Mouse (Mus musculus) embryo, embryonic 9.5 days (tissue): ENCODE data around the gene Prss57.

Source experiments
- DNase-seq: peaks from one replicate; pipeline ENCODE4 v3.0.0-alpha.2; 2017; ENCODE audit errors: extremely low spot score

Prss57 gene

GRCm38 (mm10) chr10:79756660-79757059 lies 34.1 kb downstream of the Prss57 start:
- DNase-seq, result no peak

GRCm38 (mm10) chr10:79755854-79756253 lies 34.9 kb downstream of the Prss57 start:
- no peak for DNase-seq

- peak; percentile 75 for DNase-seq
These were observed 35.8 kb downstream of the Prss57 start, which contains the start of gene Fgf22 for GRCm38 (mm10) chr10:79754856-79755516. Gene Fgf22 (plus strand): TSS chr10:79755076.

- no peak for DNase-seq
These were observed 42.3 kb downstream of the Prss57 start for GRCm38 (mm10) chr10:79748496-79748895.

- DNase-seq, result no peak
These were observed 44.0 kb downstream of the Prss57 start for GRCm38 (mm10) chr10:79746774-79747151.

GRCm38 (mm10) chr10:79745898-79746773 lies 44.6 kb downstream of the Prss57 start, which contains the start of gene Polrmt:
Gene Polrmt (minus strand): TSS chr10:79746581.
- DNase-seq, result peak; percentile 91

- DNase-seq, result no peak
These were observed 45.4 kb downstream of the Prss57 start for GRCm38 (mm10) chr10:79745411-79745810.

- DNase-seq, result no peak
These were observed 47.0 kb downstream of the Prss57 start for GRCm38 (mm10) chr10:79743650-79744365.

GRCm38 (mm10) chr10:79743161-79743560 lies 47.6 kb downstream of the Prss57 start:
- DNase-seq, result no peak

- DNase-seq, result peak; percentile 24
These were observed 49.9 kb downstream of the Prss57 start for GRCm38 (mm10) chr10:79740863-79741262.

GRCm38 (mm10) chr10:79739234-79739633 lies 51.5 kb downstream of the Prss57 start:
- no peak for DNase-seq

- no peak for DNase-seq
These were observed 52.5 kb downstream of the Prss57 start for GRCm38 (mm10) chr10:79738259-79738658.

GRCm38 (mm10) chr10:79736706-79737105 lies 54.1 kb downstream of the Prss57 start:
- no peak for DNase-seq

- peak; percentile 28 for DNase-seq
These were observed 55.4 kb downstream of the Prss57 start for GRCm38 (mm10) chr10:79735361-79735760.

GRCm38 (mm10) chr10:79733847-79734246 lies 56.9 kb downstream of the Prss57 start:
- DNase-seq, result no peak

- no peak for DNase-seq
These were observed 58.3 kb downstream of the Prss57 start for GRCm38 (mm10) chr10:79732500-79732899.
